Mouse (Mus musculus) cerebellum, adult 11-12 months (tissue): ENCODE measurements around the gene Esrra.
A peak's percentile ranks its signal among the peaks of the same experiment; 100 is the strongest.

Experiments
- DNase-seq: peaks from one replicate; pipeline ENCODE4 v3.0.0; 2022

The Esrra gene

GRCm38 (mm10) chr19:6940396-6941351 is 19.1 kb upstream of the Esrra start:
- peak; percentile 73 for DNase-seq

GRCm38 (mm10) chr19:6939106-6940002 is 17.7 kb upstream of the Esrra start:
- DNase-seq = peak; percentile 63

- DNase-seq = peak; percentile 82
Measured at GRCm38 (mm10) chr19:6937541-6938465, 16.2 kb upstream of the Esrra start.

- DNase-seq = peak; percentile 63
Measured at GRCm38 (mm10) chr19:6936299-6936698, 14.7 kb upstream of the Esrra start.

GRCm38 (mm10) chr19:6934195-6934977 is 12.8 kb upstream of the Esrra start, which contains the start of gene Kcnk4:
Gene Kcnk4 (minus strand): TSS chr19:6934515.
- DNase-seq = peak; percentile 53

- peak; percentile 80 for DNase-seq
Measured at GRCm38 (mm10) chr19:6933436-6934194, 12.0 kb upstream of the Esrra start.

GRCm38 (mm10) chr19:6933102-6933435 is 11.5 kb upstream of the Esrra start:
- DNase-seq = no peak

GRCm38 (mm10) chr19:6932018-6932417 is 10.4 kb upstream of the Esrra start:
- DNase-seq = no peak

GRCm38 (mm10) chr19:6931002-6931401 is 9.4 kb upstream of the Esrra start:
- DNase-seq = peak; percentile 60

GRCm38 (mm10) chr19:6928080-6928479 is 6.5 kb upstream of the Esrra start:
- no peak for DNase-seq

- peak; percentile 59 for DNase-seq
Measured at GRCm38 (mm10) chr19:6926559-6927255, 5.1 kb upstream of the Esrra start.

GRCm38 (mm10) chr19:6925611-6926329 is 4.2 kb upstream of the Esrra start:
- peak; percentile 56 for DNase-seq

GRCm38 (mm10) chr19:6925307-6925573 is 3.6 kb upstream of the Esrra start, which contains the start of gene Catsperz:
Gene Catsperz (minus strand): TSS chr19:6925380.
- peak; percentile 69 for DNase-seq

GRCm38 (mm10) chr19:6924461-6925306 is 3.1 kb upstream of the Esrra start:
- peak; percentile 84 for DNase-seq

GRCm38 (mm10) chr19:6922901-6923735 is 1.5 kb upstream of the Esrra start:
- peak; percentile 47 for DNase-seq

- DNase-seq = peak; percentile 87
Measured at GRCm38 (mm10) chr19:6920741-6921636, 624 bp downstream of the Esrra start.
